Mouse (Mus musculus): Measurements from ENCODE around the gene Amph. TPM values are rescaled to one million over a fixed set of nuclear protein-coding genes. Genes with fewer than 3 reads are reported as not detected.

Gene Amph
- polyA plus RNA-seq, 1 experiment from 2014 or later, result 4.5 TPM

GRCm38 (mm10) chr13:18987266-18987665 is 39.3 kb downstream of the Amph start:
- DNase-seq (ENCODE audit: low spot score) (no peak), ATAC-seq (no peak)
- TF ChIP-seq CTCF (IDR thresholded peaks at IDR 0.05) (no peak), EP300 (IDR thresholded peaks at IDR 0.05) (no peak)
- no peaks in the 10 kb centered on the region for H3K27me3 ChIP-seq (replicated peaks; ENCODE audit: insufficient read depth, low read length)
- no peaks in the 10 kb centered on the region for H3K4me1 ChIP-seq (ENCODE audit: insufficient read depth, low read depth, low read length)
- H3K27ac ChIP-seq (ENCODE audit: low read length), result no peak overlapping the region
- H3K9ac ChIP-seq (replicated peaks; ENCODE audit: low read depth), result no peak overlapping the region
- 82% methylated on average over 4 of the region's 4 CpGs for WGBS
- no peak overlapping the region for H3K4me3 ChIP-seq (ENCODE audit: low read depth, low read length)
- no peaks in the 10 kb centered on the region for H3K36me3 ChIP-seq (ENCODE audit: insufficient read depth, low read length)
- H3K4me2 ChIP-seq (replicated peaks; ENCODE audit: low read depth, low read length), result no peak overlapping the region
- H3K9me3 ChIP-seq (ENCODE audit: low read length), result no peaks in the 10 kb centered on the region

- no peak for ATAC-seq
- WGBS, result 66% methylated on average over 4 of the region's 4 CpGs
- no peak overlapping the region for H3K27ac ChIP-seq (ENCODE audit: low read length)
Observed at GRCm38 (mm10) chr13:18988323-18988722, 40.3 kb downstream of the Amph start.

GRCm38 (mm10) chr13:18989185-18989714 is 41.2 kb downstream of the Amph start:
- Histone ChIP-seq H3K36me3 (ENCODE audit: insufficient read depth, low read length) (no peaks in the 10 kb centered on the region), H3K27ac (ENCODE audit: low read length) (no peak overlapping the region), H3K9me3 (ENCODE audit: low read length) (no peaks in the 10 kb centered on the region), H3K4me1 (ENCODE audit: insufficient read depth, low read depth, low read length) (no peaks in the 10 kb centered on the region), H3K9ac (replicated peaks; ENCODE audit: low read depth) (no peak overlapping the region), H3K4me2 (replicated peaks; ENCODE audit: low read depth, low read length) (no peak overlapping the region), H3K4me3 (ENCODE audit: low read depth, low read length) (no peak overlapping the region), H3K27me3 (replicated peaks; ENCODE audit: insufficient read depth, low read length) (no peaks in the 10 kb centered on the region)
- WGBS, result 72% methylated on average over 8 of the region's 8 CpGs
- ATAC-seq (no peak), DNase-seq (ENCODE audit: low spot score) (no peak)
- TF ChIP-seq EP300 (IDR thresholded peaks at IDR 0.05), result no peak

More at GRCm38 (mm10) chr13:18988323-18988722, 40.3 kb downstream of the Amph start:
- no peaks in the 10 kb centered on the region for H3K27me3 ChIP-seq (replicated peaks; ENCODE audit: insufficient read depth, low read length)
- TF ChIP-seq CTCF (IDR thresholded peaks at IDR 0.05), result no peak
- no peak for TF ChIP-seq EP300 (IDR thresholded peaks at IDR 0.05)
- no peaks in the 10 kb centered on the region for H3K9me3 ChIP-seq (ENCODE audit: low read length)
- no peaks in the 10 kb centered on the region for H3K36me3 ChIP-seq (ENCODE audit: insufficient read depth, low read length)
- no peak overlapping the region for H3K4me2 ChIP-seq (replicated peaks; ENCODE audit: low read depth, low read length)
- H3K9ac ChIP-seq (replicated peaks; ENCODE audit: low read depth), result no peak overlapping the region
- H3K4me1 ChIP-seq (ENCODE audit: insufficient read depth, low read depth, low read length), result no peaks in the 10 kb centered on the region
- H3K4me3 ChIP-seq (ENCODE audit: low read depth, low read length), result no peak overlapping the region
- DNase-seq (ENCODE audit: low spot score), result no peak

- WGBS, result 92% methylated on average over 9 of the region's 9 CpGs
- no peaks in the 10 kb centered on the region for H3K36me3 ChIP-seq (ENCODE audit: insufficient read depth, low read length)
- ATAC-seq (no peak), DNase-seq (ENCODE audit: low spot score) (no peak)
- H3K4me3 ChIP-seq (ENCODE audit: low read depth, low read length), result no peak overlapping the region
- H3K27me3 ChIP-seq (replicated peaks; ENCODE audit: insufficient read depth, low read length), result no peaks in the 10 kb centered on the region
- H3K4me1 ChIP-seq (ENCODE audit: insufficient read depth, low read depth, low read length), result no peaks in the 10 kb centered on the region
- no peaks in the 10 kb centered on the region for H3K9me3 ChIP-seq (ENCODE audit: low read length)
- H3K27ac ChIP-seq (ENCODE audit: low read length), result no peak overlapping the region
- TF ChIP-seq CTCF (IDR thresholded peaks at IDR 0.05), result no peak
- no peak for TF ChIP-seq EP300 (IDR thresholded peaks at IDR 0.05)
- H3K9ac ChIP-seq (replicated peaks; ENCODE audit: low read depth), result no peak overlapping the region
- no peak overlapping the region for H3K4me2 ChIP-seq (replicated peaks; ENCODE audit: low read depth, low read length)
Observed at GRCm38 (mm10) chr13:19002502-19002901, 54.5 kb downstream of the Amph start.

- no peak for TF ChIP-seq CTCF (IDR thresholded peaks at IDR 0.05)
- TF ChIP-seq EP300 (IDR thresholded peaks at IDR 0.05), result no peak
- no peak overlapping the region for H3K9ac ChIP-seq (replicated peaks; ENCODE audit: low read depth)
- no peaks in the 10 kb centered on the region for H3K9me3 ChIP-seq (ENCODE audit: low read length)
- no peak for DNase-seq (ENCODE audit: low spot score)
- H3K4me3 ChIP-seq (ENCODE audit: low read depth, low read length), result no peak overlapping the region
- no peak overlapping the region for H3K27ac ChIP-seq (ENCODE audit: low read length)
- no peaks in the 10 kb centered on the region for H3K36me3 ChIP-seq (ENCODE audit: insufficient read depth, low read length)
- no peak for ATAC-seq
- H3K4me1 ChIP-seq (ENCODE audit: insufficient read depth, low read depth, low read length), result no peaks in the 10 kb centered on the region
- no peak overlapping the region for H3K4me2 ChIP-seq (replicated peaks; ENCODE audit: low read depth, low read length)
- 72% methylated on average over 5 of the region's 5 CpGs for WGBS
- H3K27me3 ChIP-seq (replicated peaks; ENCODE audit: insufficient read depth, low read length), result no peaks in the 10 kb centered on the region
Observed at GRCm38 (mm10) chr13:19004406-19004805, 56.4 kb downstream of the Amph start.

GRCm38 (mm10) chr13:19008440-19008839 is 60.4 kb downstream of the Amph start:
- H3K4me2 ChIP-seq (replicated peaks; ENCODE audit: low read depth, low read length), result no peak overlapping the region
- H3K9me3 ChIP-seq (ENCODE audit: low read length), result no peaks in the 10 kb centered on the region
- no peak overlapping the region for H3K9ac ChIP-seq (replicated peaks; ENCODE audit: low read depth)
- ATAC-seq, result no peak
- WGBS, result 68% methylated on average over 3 of the region's 3 CpGs
- no peak for TF ChIP-seq CTCF (IDR thresholded peaks at IDR 0.05)
- no peak for TF ChIP-seq EP300 (IDR thresholded peaks at IDR 0.05)
- no peaks in the 10 kb centered on the region for H3K4me1 ChIP-seq (ENCODE audit: insufficient read depth, low read depth, low read length)
- no peak for DNase-seq (ENCODE audit: low spot score)
- H3K27ac ChIP-seq (ENCODE audit: low read length), result no peak overlapping the region
- H3K27me3 ChIP-seq (replicated peaks; ENCODE audit: insufficient read depth, low read length), result no peaks in the 10 kb centered on the region
- no peak overlapping the region for H3K4me3 ChIP-seq (ENCODE audit: low read depth, low read length)
- H3K36me3 ChIP-seq (ENCODE audit: insufficient read depth, low read length), result no peaks in the 10 kb centered on the region

All from lung, postnatal 0 days (tissue).